Mouse (Mus musculus) brain, embryonic 14.5 days (tissue): ENCODE data around the gene Ldhc. TPM values are rescaled to one million over a fixed set of nuclear protein-coding genes. Genes with fewer than 3 reads are reported as not detected.

Experiments used
- DNase-seq: peaks from one replicate; pipeline ENCODE4 v3.0.0-alpha.2; 2011; ENCODE audit warnings: low read depth
- CTCF ChIP-seq: fragments of 200-500 bp; IDR thresholded peaks from 2 replicates; pipeline ENCODE4 v1.5.1; 2012; ENCODE audit warnings: inconsistent platforms, mild to moderate bottlenecking, moderate library complexity, borderline replicate concordance; ENCODE audit not compliant: insufficient read depth, insufficient read length; ENCODE audit errors: extremely low read depth
- POLR2A ChIP-seq: fragments of 200-500 bp; IDR thresholded peaks from 2 replicates; pipeline ENCODE4 v1.6.1; 2012; ENCODE audit warnings: mild to moderate bottlenecking, inconsistent platforms, borderline replicate concordance; ENCODE audit not compliant: poor library complexity, insufficient read depth, insufficient read length, severe bottlenecking; ENCODE audit errors: extremely low read depth
- polyA plus RNA-seq: library from polyadenylated mRNA; depleted of rRNA; stranded (reverse); fragments of >200 nt; gene quantifications from 2 replicates; pipeline ENCODE4 v1.2.3, GENCODE M21; 2012; rRNA removed

Ldhc gene
- polyA plus RNA-seq, 1 experiment, result 0.16 TPM

DNA sequence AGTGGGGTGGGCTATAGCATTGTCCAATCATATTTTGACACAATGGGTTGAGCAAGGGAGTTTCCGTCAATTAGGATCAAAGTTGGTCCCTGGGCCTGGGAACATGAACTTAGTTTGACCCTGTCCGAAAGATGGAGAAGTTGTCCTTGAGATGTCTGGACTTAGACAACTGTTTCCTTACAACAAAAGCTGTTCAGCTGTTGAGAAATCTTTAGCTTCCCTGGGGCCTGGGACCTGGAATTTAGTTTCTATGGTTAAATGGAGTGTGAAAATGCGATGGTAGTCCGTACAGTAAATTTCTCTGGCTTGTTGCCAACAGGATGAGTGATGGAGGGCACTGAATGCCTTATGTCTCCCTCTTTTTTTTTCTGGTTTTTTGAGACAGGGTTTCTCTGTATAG, 61.1 kb downstream of the Ldhc start:
- TF ChIP-seq CTCF, result no peak
- TF ChIP-seq POLR2A, result no peak
- DNase-seq, result no peak

Other genes with a start within 250 kb of the Ldhc start
- 30.8 and 32.8 TPM in 2 replicates for gene Sergef, start 221.4 kb upstream of the Ldhc start, polyA plus RNA-seq
- gene Tph1, start 188.7 kb upstream of the Ldhc start, polyA plus RNA-seq, result 0.21 and 0.27 TPM in 2 replicates
- 14.5 and 14.8 TPM in 2 replicates for gene Saal1, start 150.5 kb upstream of the Ldhc start, polyA plus RNA-seq
- not detected in 2 replicates for gene Saa3, start 145.5 kb upstream of the Ldhc start, polyA plus RNA-seq
- gene Saa4, start 128.6 kb upstream of the Ldhc start, polyA plus RNA-seq, result not detected in 2 replicates
- 0.22 TPM in 1 of 2 replicates, not detected in the other for gene Saa1, start 118.2 kb upstream of the Ldhc start, polyA plus RNA-seq
- gene Saa2, start 109.4 kb upstream of the Ldhc start, polyA plus RNA-seq, result not detected in 2 replicates
- 22.6 and 24.6 TPM in 2 replicates for gene Hps5, start 65.1 kb upstream of the Ldhc start, polyA plus RNA-seq
- gene Gtf2h1, start 65.1 kb upstream of the Ldhc start, polyA plus RNA-seq, result 28.7 and 29.0 TPM in 2 replicates
- 286 and 288 TPM in 2 replicates for gene Ldha, start 19.7 kb upstream of the Ldhc start, polyA plus RNA-seq
- 150 and 162 TPM in 2 replicates for gene Tsg101, start 58.8 kb downstream of the Ldhc start, polyA plus RNA-seq
- 6.5 and 7.5 TPM in 2 replicates for gene Uevld, start 97.3 kb downstream of the Ldhc start, polyA plus RNA-seq
- not detected in 2 replicates for gene Gm9999, start 122.4 kb downstream of the Ldhc start, polyA plus RNA-seq
- gene Spty2d1, start 147.2 kb downstream of the Ldhc start, polyA plus RNA-seq, result 5.4 and 6.2 TPM in 2 replicates
- 17.4 and 22.6 TPM in 2 replicates for gene Tmem86a, start 189.4 kb downstream of the Ldhc start, polyA plus RNA-seq